Mouse (Mus musculus): ENCODE results near the gene Itpkb. TPM values are rescaled to one million over a fixed set of nuclear protein-coding genes. Genes with fewer than 3 reads are reported as not detected.
A peak's percentile ranks its signal among the peaks of the same experiment; 100 is the strongest.

Gene Itpkb
- polyA plus RNA-seq, 1 experiment: 25.7 TPM

DNA sequence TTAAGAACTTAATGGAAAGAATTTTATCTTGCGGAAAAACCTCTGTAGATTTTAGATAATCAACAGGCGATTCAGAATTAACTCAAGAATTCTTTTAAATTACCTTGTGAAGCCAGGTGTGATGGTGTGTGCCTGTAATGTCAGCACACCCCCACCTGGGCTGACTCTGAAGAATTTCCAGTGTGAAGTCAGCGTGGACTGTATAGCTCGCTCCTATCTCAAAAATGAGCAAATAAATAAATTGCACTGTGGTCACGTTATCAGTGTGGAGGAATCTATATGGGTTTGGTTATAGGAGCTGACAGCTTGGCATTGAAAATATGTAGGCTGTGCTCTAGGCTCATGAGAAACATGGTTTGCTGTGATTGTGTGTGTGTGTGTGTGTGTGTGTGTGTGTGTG is 8.9 kb downstream of the Itpkb start:
- no peak for DNase-seq (ENCODE audit: low spot score)

- no peak for DNase-seq (ENCODE audit: low spot score)
These were observed 12.7 kb downstream of the Itpkb start for GRCm38 (mm10) chr1:180342944-180343343.

- DNase-seq (ENCODE audit: low spot score): no peak
These were observed 13.3 kb downstream of the Itpkb start for GRCm38 (mm10) chr1:180343434-180344210.

DNA sequence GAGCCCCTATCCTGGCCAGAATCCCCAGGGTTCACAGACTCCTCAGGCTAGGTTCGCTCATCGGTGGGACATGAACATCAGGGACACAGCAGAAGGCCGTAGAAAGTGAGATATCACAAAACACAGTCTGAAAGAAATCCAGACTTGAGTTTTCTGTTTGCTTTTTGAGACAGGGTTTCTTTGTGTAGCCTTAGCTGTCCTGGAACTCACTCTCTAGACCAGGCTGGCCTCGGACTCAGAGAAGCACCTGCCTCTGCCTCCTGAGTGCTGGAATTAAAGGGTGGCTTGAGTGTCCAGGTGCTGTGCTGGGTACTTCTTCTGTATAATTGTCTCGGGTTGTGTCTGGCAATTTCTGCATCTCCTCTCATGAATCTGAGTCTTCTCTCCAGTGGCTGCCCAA is 14.8 kb downstream of the Itpkb start:
- no peak for DNase-seq (ENCODE audit: low spot score)

DNA sequence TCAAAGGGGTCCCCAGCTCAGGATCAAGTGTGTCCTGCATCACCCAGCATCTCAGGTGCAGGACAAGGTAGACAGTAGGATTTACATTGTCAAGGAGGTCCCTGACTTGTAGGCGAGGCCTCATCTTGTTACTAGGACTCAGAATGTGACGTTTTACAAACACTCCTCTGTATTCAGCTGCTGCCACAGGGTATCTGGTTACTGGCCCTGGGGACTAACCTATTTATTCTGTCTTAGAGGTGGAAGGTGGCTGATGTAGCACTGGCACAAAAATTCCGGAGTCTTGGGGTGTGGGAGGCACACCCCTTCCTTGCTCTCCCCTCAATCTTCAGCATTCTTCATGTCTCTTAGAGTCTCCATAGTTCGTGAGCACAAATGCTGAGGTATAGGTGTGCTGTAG is 16.8 kb downstream of the Itpkb start:
- DNase-seq (ENCODE audit: low spot score): no peak

DNA sequence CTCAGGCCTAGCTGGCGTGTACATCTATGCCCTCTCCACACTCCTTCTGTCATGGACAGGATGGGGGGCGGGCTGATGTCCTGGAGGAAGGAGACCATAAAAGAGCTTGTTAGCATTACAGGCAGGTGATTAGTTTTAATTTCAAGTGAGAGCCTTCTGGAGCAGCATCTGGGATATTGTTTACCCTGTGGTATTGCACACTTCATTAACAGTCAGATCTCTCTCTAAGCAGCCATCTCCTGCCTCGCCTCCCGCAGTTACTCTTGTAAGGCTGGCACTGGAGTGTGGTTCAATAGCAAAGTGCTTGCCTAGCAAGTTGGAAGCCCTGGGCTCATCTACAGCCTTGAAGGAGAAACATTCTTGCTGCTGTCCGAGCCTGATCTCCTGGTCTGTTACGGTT is 17.6 kb downstream of the Itpkb start:
- no peak for DNase-seq (ENCODE audit: low spot score)

GRCm38 (mm10) chr1:180349090-180349489 is 18.8 kb downstream of the Itpkb start:
- DNase-seq (ENCODE audit: low spot score): no peak

GRCm38 (mm10) chr1:180352258-180352657 is 22.0 kb downstream of the Itpkb start:
- no peak for DNase-seq (ENCODE audit: low spot score)

DNA sequence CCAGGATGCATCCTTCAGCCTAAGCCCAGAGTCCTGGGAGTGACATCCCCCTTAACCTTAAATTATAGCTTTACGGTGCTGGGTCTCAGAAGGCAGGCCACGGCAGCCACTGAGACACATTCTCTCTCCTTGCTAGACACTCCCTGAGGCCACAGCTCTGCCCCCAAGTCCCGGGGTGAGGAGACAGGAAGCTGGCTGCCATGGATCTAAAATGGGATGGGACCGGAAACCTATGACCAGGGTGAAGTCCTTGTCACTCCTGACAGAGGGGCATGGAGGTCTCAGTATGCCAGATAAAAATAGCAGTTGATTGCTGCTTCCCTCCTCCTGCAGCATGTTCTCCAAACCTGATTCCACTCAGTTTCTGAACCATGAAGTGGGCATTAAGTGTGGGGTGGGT is 23.8 kb downstream of the Itpkb start:
- DNase-seq (ENCODE audit: low spot score): peak; percentile 18

DNA sequence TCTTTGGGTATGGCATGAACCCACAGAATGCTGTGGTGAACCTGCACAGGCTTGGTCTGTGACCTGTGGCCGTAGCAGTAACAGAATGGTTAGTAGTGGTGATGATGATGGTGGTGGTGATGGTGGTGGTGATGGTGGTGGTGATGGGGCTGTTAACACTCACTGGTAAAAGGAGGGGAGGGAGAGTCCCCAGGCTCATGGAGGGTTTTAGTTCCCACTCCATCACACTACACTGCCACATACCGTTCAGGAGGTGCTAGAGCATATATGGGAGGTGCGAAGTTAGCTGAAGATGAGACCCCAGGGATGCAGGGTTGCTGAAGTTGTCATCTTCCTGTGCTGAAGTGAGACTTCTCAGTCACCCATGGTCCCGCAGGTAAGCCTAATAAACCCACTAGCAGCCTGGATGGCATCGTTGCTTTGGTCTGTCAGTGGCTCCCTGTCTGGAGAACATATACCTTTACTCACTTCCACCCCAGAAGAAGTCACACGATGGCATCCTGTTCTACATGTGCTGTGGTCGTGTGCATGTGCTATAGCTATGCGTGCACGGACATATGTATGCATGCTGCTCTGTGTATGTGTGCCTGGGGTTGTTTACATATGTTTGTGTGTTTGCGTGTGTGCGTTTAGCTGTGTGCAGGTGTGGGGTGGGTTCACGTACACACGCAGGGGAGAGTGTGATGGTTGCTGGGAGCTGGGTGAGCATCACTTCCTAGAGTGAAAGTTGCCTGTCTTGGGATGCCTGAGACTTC is 24.9 kb downstream of the Itpkb start:
- no peak for DNase-seq (ENCODE audit: low spot score)

DNA sequence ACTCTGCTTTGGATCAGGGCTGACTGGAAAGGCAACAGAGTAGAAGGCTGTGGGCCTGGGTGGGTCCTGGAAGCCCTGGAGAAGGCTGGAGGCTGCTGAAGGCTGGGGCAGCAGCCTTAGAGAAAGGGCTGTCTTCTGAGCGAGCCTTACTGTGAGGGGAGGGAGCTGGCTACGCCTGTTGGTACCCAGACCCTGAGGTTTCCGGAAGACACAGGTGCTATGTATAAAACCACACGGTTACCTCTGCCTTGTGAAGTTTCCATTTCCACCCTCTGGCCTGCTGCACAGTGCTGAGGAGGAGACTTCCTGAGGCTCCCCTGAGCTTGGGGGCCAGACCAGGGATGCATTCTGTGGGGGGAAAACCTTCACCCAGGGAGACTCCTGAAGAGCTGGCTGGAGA is 25.9 kb downstream of the Itpkb start:
- no peak for DNase-seq (ENCODE audit: low spot score)

- DNase-seq (ENCODE audit: low spot score): no peak
These were observed 26.6 kb downstream of the Itpkb start for GRCm38 (mm10) chr1:180356857-180357256.

- DNase-seq (ENCODE audit: low spot score): no peak
These were observed 27.6 kb downstream of the Itpkb start for GRCm38 (mm10) chr1:180357893-180358331.

DNA sequence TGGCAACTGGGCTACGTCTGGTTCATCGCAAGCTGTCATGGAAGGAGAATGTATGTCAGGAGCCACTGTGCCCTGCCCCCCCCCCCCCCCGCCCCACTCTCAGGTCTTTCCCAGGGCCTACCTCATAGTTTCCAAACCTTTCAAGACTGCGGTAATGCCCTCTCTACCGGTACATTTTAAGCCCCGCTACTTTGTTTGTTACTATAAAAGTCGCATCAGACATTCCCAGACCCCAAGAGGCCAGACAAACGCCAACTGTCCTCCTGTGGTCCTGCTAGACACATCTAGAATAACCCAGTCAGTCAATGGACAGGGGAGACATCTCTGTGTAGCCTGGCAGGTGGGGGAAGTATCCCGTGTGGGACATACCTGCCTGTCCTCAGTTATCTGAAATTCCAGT is 28.2 kb downstream of the Itpkb start:
- no peak for DNase-seq (ENCODE audit: low spot score)

DNA sequence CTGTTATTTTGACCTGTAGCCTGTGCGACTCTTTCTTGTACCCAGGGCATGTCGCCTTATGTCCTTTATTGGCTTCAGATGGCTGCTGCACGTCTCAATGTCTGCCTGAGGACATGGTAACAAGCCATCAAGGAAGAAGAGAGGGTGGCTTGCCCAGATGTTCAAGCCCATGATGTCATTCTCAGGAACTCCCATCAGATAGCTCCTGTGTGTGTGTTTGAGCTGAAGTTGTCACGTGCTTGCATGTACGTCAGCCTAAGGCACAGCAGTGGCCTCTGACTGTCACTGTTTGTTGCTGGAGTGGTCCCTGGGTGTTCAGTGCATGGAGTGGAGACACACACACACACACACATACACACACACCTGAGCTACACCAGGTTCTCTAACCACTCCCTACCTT is 29.0 kb downstream of the Itpkb start:
- no peak for DNase-seq (ENCODE audit: low spot score)

DNA sequence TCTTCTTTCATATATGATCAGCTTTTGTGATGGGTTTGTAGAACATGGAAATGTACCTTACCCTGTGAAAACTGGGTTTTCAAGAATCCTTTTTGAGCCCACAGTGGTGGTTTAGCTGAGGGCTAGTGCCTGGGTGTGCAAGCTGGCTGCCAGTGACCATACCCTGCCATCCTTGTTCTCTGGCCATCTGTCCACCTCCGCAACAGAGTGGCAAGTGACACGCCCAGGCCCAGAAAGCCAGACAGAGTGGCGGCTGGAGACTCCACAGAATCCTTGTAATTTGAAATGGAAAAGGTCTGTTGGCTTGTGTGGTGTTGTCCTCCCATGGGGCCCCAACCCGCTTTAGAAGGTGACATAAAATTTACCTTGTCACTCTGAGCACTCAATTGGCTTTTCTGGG is 31.9 kb downstream of the Itpkb start:
- no peak for DNase-seq (ENCODE audit: low spot score)

DNA sequence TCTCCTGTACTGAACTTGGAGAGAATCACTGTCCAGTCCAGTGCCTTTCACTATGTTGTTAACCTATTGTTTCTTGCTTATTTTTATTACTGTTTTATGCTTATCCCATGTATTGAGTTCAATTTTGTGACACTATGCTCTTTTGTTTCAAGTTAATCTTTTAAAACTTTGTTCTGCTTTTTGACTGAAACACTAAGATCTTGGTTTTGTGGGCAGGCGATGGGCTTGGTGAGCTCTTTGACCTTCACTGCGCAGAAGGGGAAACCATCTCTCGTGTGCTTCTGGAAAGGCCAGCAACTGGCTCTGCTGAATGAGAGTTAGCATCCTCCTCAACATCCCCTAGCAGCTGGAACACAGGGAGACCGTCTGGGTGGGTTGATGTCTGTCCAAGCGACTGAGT is 32.6 kb downstream of the Itpkb start:
- no peak for DNase-seq (ENCODE audit: low spot score)

DNA sequence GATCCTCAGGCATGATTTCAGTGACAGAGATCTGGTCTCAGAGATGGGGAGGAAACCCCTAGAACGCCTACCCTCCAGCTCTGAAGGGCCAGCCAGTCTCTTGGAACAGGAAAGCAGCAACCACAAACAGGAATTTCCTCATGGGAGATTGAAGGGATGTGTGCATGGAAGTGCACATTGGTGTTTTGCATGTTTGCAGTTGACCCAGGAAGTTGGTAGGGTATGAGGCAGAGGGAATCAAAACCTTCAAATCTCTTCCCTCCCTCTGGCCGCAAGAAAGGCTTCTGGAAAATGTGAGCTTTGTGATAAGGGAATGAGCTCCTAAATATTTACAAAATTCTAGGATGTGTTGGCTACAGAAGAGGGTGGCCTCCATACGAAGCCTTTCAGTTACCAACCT is 33.0 kb downstream of the Itpkb start:
- DNase-seq (ENCODE audit: low spot score): no peak

GRCm38 (mm10) chr1:180364005-180364404 is 33.7 kb downstream of the Itpkb start:
- DNase-seq (ENCODE audit: low spot score): no peak

GRCm38 (mm10) chr1:180364720-180365119 is 34.4 kb downstream of the Itpkb start:
- no peak for DNase-seq (ENCODE audit: low spot score)

GRCm38 (mm10) chr1:180365180-180365810 is 35.0 kb downstream of the Itpkb start:
- peak; percentile 59 for DNase-seq (ENCODE audit: low spot score)

- DNase-seq (ENCODE audit: low spot score): no peak
These were observed 35.9 kb downstream of the Itpkb start for GRCm38 (mm10) chr1:180365983-180366811.
